Mouse (Mus musculus): ENCODE measurements at regions not wholly inside any gene's neighbourhood (a gene's known extent, or its start where the extent isn't known, plus 50 kb on each side); places are given as distances from the start of the nearest gene placed in this dataset.

- H3K27ac ChIP-seq (replicated peaks) = no peak overlapping the region
- H3K36me3 ChIP-seq = no peaks in the 10 kb centered on the region
- ATAC-seq (ENCODE audit: low read depth) = no peak
- H3K4me3 ChIP-seq = no peak overlapping the region
- H3K9ac ChIP-seq = no peak overlapping the region
- 0 out of 2 replicates have a peak, but pooled peaks cover 9% of the 10 kb centered on the region for H3K4me1 ChIP-seq (replicated peaks)
- H3K9me3 ChIP-seq = no peaks in the 10 kb centered on the region
- no peaks in the 10 kb centered on the region for H3K27me3 ChIP-seq
- 61% methylated on average over 3 of the region's 3 CpGs for WGBS
- H3K4me2 ChIP-seq = no peak overlapping the region
These were observed 226.5 kb upstream of the Elac2 start for GRCm38 (mm10) chr11:64752299-64752698.

DNA sequence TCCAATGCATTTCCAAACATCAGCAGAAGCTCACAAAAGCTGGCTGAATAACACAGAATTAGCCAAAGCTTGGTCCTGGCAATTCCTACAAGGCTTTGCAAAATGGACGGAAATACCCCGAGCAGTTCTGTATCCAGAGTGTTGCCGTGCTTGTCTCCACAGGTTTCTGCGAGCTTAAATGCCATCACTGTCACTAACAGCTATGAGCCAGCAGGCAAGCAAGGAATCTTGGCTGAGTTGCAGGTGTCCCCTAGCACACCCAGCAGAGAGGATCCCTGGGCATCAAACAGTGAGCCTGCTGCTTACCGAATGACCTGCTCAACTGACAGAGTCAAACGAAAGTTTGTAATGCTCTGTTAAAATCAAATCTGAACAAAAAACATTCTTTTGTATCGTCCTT lies 226.0 kb upstream of the Elac2 start:
- Histone ChIP-seq H3K4me2 (no peak overlapping the region), H3K36me3 (no peaks in the 10 kb centered on the region), H3K4me1 (replicated peaks) (0 out of 2 replicates have a peak, but pooled peaks cover 9% of the 10 kb centered on the region), H3K4me3 (no peak overlapping the region), H3K9ac (no peak overlapping the region), H3K27ac (replicated peaks) (no peak overlapping the region), H3K9me3 (no peaks in the 10 kb centered on the region), H3K27me3 (no peaks in the 10 kb centered on the region)
- ATAC-seq (ENCODE audit: low read depth) = no peak
- WGBS = 41% methylated on average over 7 of the region's 7 CpGs

GRCm38 (mm10) chr11:64754076-64754475 lies 224.8 kb upstream of the Elac2 start:
- Histone ChIP-seq H3K9ac (no peak overlapping the region), H3K4me3 (no peak overlapping the region), H3K9me3 (no peaks in the 10 kb centered on the region), H3K4me2 (no peak overlapping the region), H3K36me3 (no peaks in the 10 kb centered on the region), H3K4me1 (replicated peaks) (0 out of 2 replicates have a peak, but pooled peaks cover 9% of the 10 kb centered on the region), H3K27me3 (no peaks in the 10 kb centered on the region), H3K27ac (replicated peaks) (no peak overlapping the region)
- WGBS = 61% methylated on average over 5 of the region's 5 CpGs
- no peak for ATAC-seq (ENCODE audit: low read depth)

DNA sequence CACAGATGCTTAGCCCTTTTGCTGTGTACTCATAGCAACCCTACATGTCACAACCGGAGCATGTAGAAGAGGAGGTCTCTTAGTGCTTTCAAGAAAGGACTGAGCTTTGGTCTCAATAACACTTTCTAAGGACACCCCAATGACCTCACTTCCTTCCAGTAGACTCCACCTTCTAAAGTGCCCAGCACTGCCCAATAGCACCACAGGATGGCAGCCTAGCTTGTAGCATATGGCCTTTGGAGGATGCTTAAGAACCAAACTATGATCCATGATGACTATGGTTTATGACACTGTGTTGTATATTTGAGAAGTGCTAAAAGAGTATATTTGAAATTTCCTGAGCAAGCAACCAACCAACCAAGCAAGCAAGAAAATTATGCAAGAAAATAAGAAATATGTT lies 223.3 kb upstream of the Elac2 start:
- no peak overlapping the region for H3K4me2 ChIP-seq
- H3K9me3 ChIP-seq = no peaks in the 10 kb centered on the region
- no peak for ATAC-seq (ENCODE audit: low read depth)
- H3K4me3 ChIP-seq = no peak overlapping the region
- no peaks in the 10 kb centered on the region for H3K36me3 ChIP-seq
- H3K27ac ChIP-seq (replicated peaks) = no peak overlapping the region
- H3K9ac ChIP-seq = no peak overlapping the region
- 95% methylated on average over 1 of the region's 1 CpGs for WGBS
- H3K4me1 ChIP-seq (replicated peaks) = 0 out of 2 replicates have a peak, but pooled peaks cover 9% of the 10 kb centered on the region
- H3K27me3 ChIP-seq = no peaks in the 10 kb centered on the region

DNA sequence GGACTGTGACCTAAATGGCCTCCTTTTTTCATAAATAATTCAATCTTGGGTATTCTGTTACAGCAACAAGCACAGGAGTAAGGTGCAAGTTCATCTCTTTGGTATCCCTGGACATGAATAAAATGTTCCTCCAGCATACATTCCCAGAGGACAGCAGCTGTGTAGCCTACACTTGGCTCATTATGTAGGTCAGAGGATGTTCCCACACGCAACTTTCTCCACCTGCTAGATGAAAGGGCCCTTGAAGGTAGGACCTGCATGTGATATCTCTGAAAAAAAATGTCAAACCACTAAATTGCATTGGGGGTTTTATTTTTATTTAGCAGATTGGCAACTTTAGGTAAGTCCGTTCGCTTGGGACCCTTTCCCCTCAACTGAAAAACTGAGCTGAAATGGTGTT lies 218.2 kb upstream of the Elac2 start:
- no peaks in the 10 kb centered on the region for H3K27me3 ChIP-seq
- 91% methylated on average over 3 of the region's 3 CpGs for WGBS
- H3K4me2 ChIP-seq = no peak overlapping the region
- no peak overlapping the region for H3K9ac ChIP-seq
- no peak overlapping the region for H3K4me3 ChIP-seq
- H3K36me3 ChIP-seq = no peaks in the 10 kb centered on the region
- H3K27ac ChIP-seq (replicated peaks) = no peak overlapping the region
- no peak for ATAC-seq (ENCODE audit: low read depth)
- H3K9me3 ChIP-seq = no peaks in the 10 kb centered on the region
- H3K4me1 ChIP-seq (replicated peaks) = peaks cover 5% of the 10 kb centered on the region

- WGBS = 87% methylated on average over 3 of the region's 3 CpGs
- Histone ChIP-seq H3K4me1 (replicated peaks) (peaks cover 5% of the 10 kb centered on the region), H3K4me3 (no peak overlapping the region), H3K9ac (no peak overlapping the region), H3K9me3 (no peaks in the 10 kb centered on the region), H3K27me3 (no peaks in the 10 kb centered on the region), H3K27ac (replicated peaks) (no peak overlapping the region), H3K4me2 (no peak overlapping the region), H3K36me3 (no peaks in the 10 kb centered on the region)
- ATAC-seq (ENCODE audit: low read depth) = no peak
These were observed 216.1 kb upstream of the Elac2 start for GRCm38 (mm10) chr11:64762755-64763154.

GRCm38 (mm10) chr11:64764056-64764455 lies 214.8 kb upstream of the Elac2 start:
- H3K4me1 ChIP-seq (replicated peaks) = peaks cover 5% of the 10 kb centered on the region
- 29% methylated on average over 6 of the region's 6 CpGs for WGBS
- H3K4me3 ChIP-seq = no peak overlapping the region
- no peak overlapping the region for H3K9ac ChIP-seq
- H3K27me3 ChIP-seq = no peaks in the 10 kb centered on the region
- no peak for ATAC-seq (ENCODE audit: low read depth)
- no peak overlapping the region for H3K27ac ChIP-seq (replicated peaks)
- no peaks in the 10 kb centered on the region for H3K9me3 ChIP-seq
- H3K4me2 ChIP-seq = no peak overlapping the region
- no peaks in the 10 kb centered on the region for H3K36me3 ChIP-seq

GRCm38 (mm10) chr11:64776691-64777090 lies 202.1 kb upstream of the Elac2 start:
- H3K27ac ChIP-seq (replicated peaks) = no peak overlapping the region
- WGBS = 86% methylated on average over 5 of the region's 5 CpGs
- no peak overlapping the region for H3K9ac ChIP-seq
- ATAC-seq (ENCODE audit: low read depth) = no peak
- H3K36me3 ChIP-seq = no peaks in the 10 kb centered on the region
- no peak overlapping the region for H3K4me3 ChIP-seq
- no peaks in the 10 kb centered on the region for H3K27me3 ChIP-seq
- H3K9me3 ChIP-seq = no peaks in the 10 kb centered on the region
- no peaks in the 10 kb centered on the region for H3K4me1 ChIP-seq (replicated peaks)
- no peak overlapping the region for H3K4me2 ChIP-seq

DNA sequence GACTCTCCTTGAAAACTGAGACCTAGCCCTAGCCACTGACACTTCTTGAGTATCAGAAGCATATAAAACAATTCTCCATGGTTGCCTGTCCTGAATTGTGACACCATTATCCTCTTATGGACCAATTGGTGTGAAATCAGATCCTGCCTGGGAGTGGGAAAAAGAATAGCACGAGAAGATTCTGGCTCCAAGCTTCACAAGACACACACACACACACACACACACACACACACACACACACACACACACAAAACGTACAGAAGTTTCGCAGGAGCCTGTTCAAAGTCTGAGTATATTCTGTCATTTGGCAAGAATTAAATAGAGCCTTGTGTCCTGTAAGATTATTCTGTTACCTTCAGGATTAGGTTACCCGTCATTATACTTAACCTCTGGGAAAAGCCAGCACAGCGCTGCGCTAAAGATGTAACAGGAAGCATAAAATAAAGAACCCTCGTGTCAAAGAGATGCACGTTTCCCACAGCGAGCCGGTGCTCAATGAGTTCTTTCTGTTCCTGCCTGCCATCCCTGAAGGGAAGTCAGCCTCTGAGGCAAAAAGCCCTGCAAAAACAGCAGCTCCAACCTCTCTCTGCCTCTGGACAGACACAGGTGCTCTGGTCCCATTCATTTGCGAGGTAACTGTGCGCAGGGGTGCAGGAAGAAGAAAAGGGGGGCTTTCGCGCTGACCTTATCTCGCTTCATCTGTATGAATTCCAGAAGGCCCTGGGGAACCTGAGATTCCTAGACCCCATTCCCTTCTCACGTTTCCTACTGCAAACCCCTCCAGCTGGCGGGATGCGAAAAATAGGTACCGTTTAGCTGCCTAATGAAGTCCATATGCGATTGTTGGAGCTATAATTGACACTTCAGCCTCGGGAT lies 178.4 kb upstream of the Elac2 start:
- WGBS = 34% methylated on average over 21 of the region's 21 CpGs
- Histone ChIP-seq H3K4me2 (peak overlapping the region; percentile 40), H3K4me3 (no peak overlapping the region), H3K27ac (replicated peaks) (0 out of 2 replicates have a peak overlapping the region, but pooled peaks have one; percentile 23), H3K9ac (0 out of 2 replicates have a peak overlapping the region, but pooled peaks have one; percentile 26), H3K9me3 (no peaks in the 10 kb centered on the region), H3K36me3 (no peaks in the 10 kb centered on the region), H3K4me1 (replicated peaks) (peaks cover 19% of the 10 kb centered on the region), H3K27me3 (no peaks in the 10 kb centered on the region)
- ATAC-seq (ENCODE audit: low read depth) = no peak

- Histone ChIP-seq H3K9me3 (no peaks in the 10 kb centered on the region), H3K27ac (replicated peaks) (no peak overlapping the region), H3K4me3 (no peak overlapping the region), H3K4me1 (replicated peaks) (peaks cover 21% of the 10 kb centered on the region), H3K9ac (no peak overlapping the region), H3K4me2 (no peak overlapping the region), H3K27me3 (no peaks in the 10 kb centered on the region), H3K36me3 (no peaks in the 10 kb centered on the region)
- WGBS = 37% methylated on average over 10 of the region's 10 CpGs
- ATAC-seq (ENCODE audit: low read depth) = no peak
These were observed 177.5 kb upstream of the Elac2 start for GRCm38 (mm10) chr11:64801351-64801750.

DNA sequence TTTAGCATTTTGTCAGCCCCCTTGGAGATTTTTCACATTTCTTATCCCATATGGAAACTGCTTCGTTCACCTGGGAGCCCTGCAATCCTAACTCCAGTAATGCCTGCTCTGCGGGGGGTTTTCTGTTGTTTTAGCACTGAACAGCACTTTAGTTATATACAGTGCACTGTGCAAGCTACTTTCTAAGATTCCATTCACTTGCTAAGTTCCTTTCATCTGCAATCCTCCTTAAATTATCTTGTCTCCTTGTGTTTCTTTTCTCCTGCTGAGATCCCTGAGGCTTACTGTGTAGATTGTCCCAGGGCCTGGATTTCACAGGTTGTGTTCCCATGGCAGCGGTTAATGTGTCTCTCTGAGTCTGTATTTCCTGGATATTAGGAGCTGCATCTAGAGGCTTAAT lies 173.3 kb upstream of the Elac2 start:
- H3K4me2 ChIP-seq = no peak overlapping the region
- no peaks in the 10 kb centered on the region for H3K36me3 ChIP-seq
- peaks cover 15% of the 10 kb centered on the region for H3K4me1 ChIP-seq (replicated peaks)
- H3K27me3 ChIP-seq = no peaks in the 10 kb centered on the region
- H3K9me3 ChIP-seq = no peaks in the 10 kb centered on the region
- no peak overlapping the region for H3K9ac ChIP-seq
- H3K27ac ChIP-seq (replicated peaks) = no peak overlapping the region
- no peak for ATAC-seq (ENCODE audit: low read depth)
- H3K4me3 ChIP-seq = no peak overlapping the region
- 54% methylated on average over 3 of the region's 3 CpGs for WGBS

- Histone ChIP-seq H3K9ac (no peak overlapping the region), H3K9me3 (no peaks in the 10 kb centered on the region), H3K4me2 (no peak overlapping the region), H3K27me3 (no peaks in the 10 kb centered on the region), H3K4me3 (no peak overlapping the region), H3K4me1 (replicated peaks) (no peaks in the 10 kb centered on the region), H3K27ac (replicated peaks) (no peak overlapping the region), H3K36me3 (no peaks in the 10 kb centered on the region)
- ATAC-seq (ENCODE audit: low read depth) = no peak
- WGBS = 77% methylated on average over 6 of the region's 6 CpGs
These were observed 166.4 kb upstream of the Elac2 start for GRCm38 (mm10) chr11:64812408-64812807.

GRCm38 (mm10) chr11:64829429-64829828 lies 149.4 kb upstream of the Elac2 start:
- 82% methylated on average over 5 of the region's 5 CpGs for WGBS
- Histone ChIP-seq H3K36me3 (no peaks in the 10 kb centered on the region), H3K9ac (no peak overlapping the region), H3K4me2 (no peak overlapping the region), H3K4me1 (replicated peaks) (peaks cover 18% of the 10 kb centered on the region), H3K27me3 (0 out of 2 replicates have a peak, but pooled peaks cover 3% of the 10 kb centered on the region), H3K9me3 (no peaks in the 10 kb centered on the region), H3K4me3 (no peak overlapping the region), H3K27ac (replicated peaks) (no peak overlapping the region)
- no peak for ATAC-seq (ENCODE audit: low read depth)

Data from neural tube, embryonic 13.5 days (tissue).